Mouse (Mus musculus) stomach, postnatal 0 days (tissue): ENCODE results near the gene Wsb1.

Experiments
- CTCF ChIP-seq: IDR thresholded peaks from 2 replicates; pipeline ENCODE4 v1.5.1; 2016; ENCODE audit warnings: antibody characterized with exemption, low read depth, mild to moderate bottlenecking, moderate library complexity
- EP300 ChIP-seq: optimal IDR thresholded peaks from 2 replicates; pipeline ENCODE3; 2016; ENCODE audit warnings: antibody characterized with exemption

GRCm38 (mm10) chr11:79252881-79253541 lies 1.5 kb downstream of the Wsb1 start:
- TF ChIP-seq CTCF (no peak), EP300 (no peak)
